9 mouse cellular contexts compared by ENCODE assay signal in the genomic region with DNA sequence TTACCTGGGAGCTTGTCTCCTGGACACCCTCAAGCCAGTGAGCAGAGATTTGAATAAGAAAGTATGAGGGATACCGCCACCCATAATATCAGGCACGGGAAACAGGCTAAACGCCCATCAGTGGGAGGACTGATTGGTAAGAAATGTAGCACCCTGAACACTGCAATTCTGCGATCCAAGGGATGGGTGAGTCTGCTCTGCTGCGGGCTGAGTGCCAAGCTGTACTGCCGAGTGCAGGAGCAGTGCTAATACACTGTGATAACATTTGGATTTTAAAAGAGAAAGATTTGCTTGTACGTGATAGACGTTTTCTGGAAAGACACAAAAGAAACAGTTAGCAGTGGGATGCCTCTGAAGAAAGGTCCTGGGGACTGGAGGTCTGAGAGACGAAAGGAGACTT. TPM values are rescaled to one million over a fixed set of nuclear protein-coding genes. Genes with fewer than 3 reads are reported as not detected.
DNase-seq lines count a peak whose midpoint lies in the region; ATAC-seq and TF ChIP-seq lines count a peak whose summit lies in the region.
"Had no signal": no experiment of that assay in that cellular context is flagged by ENCODE, and none has a peak within 500 bp of the region (broad histone marks: within the 10 kb centered on the region; RNA-seq: fewer than 3 reads in every experiment).

No protein-coding gene starts in this region.

- 0 out of 2 replicates have a peak overlapping the region, but pooled peaks have one; percentile 25 for H3K9ac ChIP-seq in forebrain, embryonic 14.5 days (ENCODE audit: low read length)
- H3K9ac ChIP-seq in hindbrain, embryonic 13.5 days: no peak overlapping the region
- H3K9ac ChIP-seq: liver, embryonic 13.5 days had no signal

- H3K4me3 ChIP-seq in forebrain, embryonic 14.5 days (ENCODE audit: low read depth, low read length): no peak overlapping the region
- H3K4me3 ChIP-seq in forebrain, embryonic 10.5 days: no peak overlapping the region
- H3K4me3 ChIP-seq in hindbrain, embryonic 13.5 days: no peak overlapping the region
- H3K4me3 ChIP-seq: liver, embryonic 13.5 days had no signal

- no peak for TF ChIP-seq POLR2A in brain, embryonic 14.5 days (IDR thresholded peaks at IDR 0.05; ENCODE audit: borderline replicate concordance, extremely low read depth, insufficient read depth, insufficient read length, poor library complexity, severe bottlenecking)

- DNase-seq in forebrain, embryonic 14.5 days (ENCODE audit: low spot score): peak; percentile 66
- no peak for DNase-seq in forebrain, embryonic 10.5 days (ENCODE audit: extremely low spot score, low spot score)
- peak; percentile 69 to 71 for DNase-seq in left cerebral cortex, postnatal 14 days (ENCODE audit: low spot score in 2 of 2)
- no peak for DNase-seq in left cerebral cortex, adult 8-10 months (ENCODE audit: low spot score in 2 of 2)
- DNase-seq in brain, embryonic 14.5 days (ENCODE audit: low read depth): peak; percentile 67
- peak; percentile 36 for DNase-seq in lung, postnatal 36 days
- DNase-seq: liver, embryonic 13.5 days had no signal

- H3K4me1 ChIP-seq in forebrain, embryonic 14.5 days (ENCODE audit: control insufficient read depth, insufficient read depth, low read length): peaks cover 4% of the 10 kb centered on the region; the same call in 1 of the 2 replicates
- H3K4me1 ChIP-seq in forebrain, embryonic 10.5 days: peaks cover 34% of the 10 kb centered on the region
- H3K4me1 ChIP-seq in hindbrain, embryonic 13.5 days (replicated peaks): peaks cover 9% of the 10 kb centered on the region

- WGBS in forebrain, embryonic 14.5 days: 25% methylated on average over 9 of the region's 9 CpGs
- 51% methylated on average over 9 of the region's 9 CpGs for WGBS in forebrain, embryonic 10.5 days
- WGBS in hindbrain, embryonic 13.5 days: 43% methylated on average over 9 of the region's 9 CpGs

- intact Hi-C loops in left cerebral cortex, postnatal 14 days (cut with DNase I): no loop called here

- no peaks in the 10 kb centered on the region for H3K27me3 ChIP-seq in forebrain, embryonic 14.5 days (replicated peaks; ENCODE audit: control insufficient read depth, insufficient read depth, low read length)
- peaks cover 17% of the 10 kb centered on the region for H3K27me3 ChIP-seq in forebrain, embryonic 10.5 days (ENCODE audit: poor library complexity, severe bottlenecking)
- 0 out of 2 replicates have a peak, but pooled peaks cover 3% of the 10 kb centered on the region for H3K27me3 ChIP-seq in hindbrain, embryonic 13.5 days

- H3K4me2 ChIP-seq in forebrain, embryonic 14.5 days (ENCODE audit: low read length): no peak overlapping the region
- no peak overlapping the region for H3K4me2 ChIP-seq in hindbrain, embryonic 13.5 days
- H3K4me2 ChIP-seq: liver, embryonic 13.5 days had no signal

- TF ChIP-seq CTCF in brain, embryonic 14.5 days (IDR thresholded peaks at IDR 0.05; ENCODE audit: borderline replicate concordance, extremely low read depth, insufficient read depth, insufficient read length): no peak

- H3K36me3 ChIP-seq in forebrain, embryonic 14.5 days (ENCODE audit: control insufficient read depth, insufficient read depth, low read length): no peaks in the 10 kb centered on the region
- H3K36me3 ChIP-seq in forebrain, embryonic 10.5 days (replicated peaks): no peaks in the 10 kb centered on the region
- no peaks in the 10 kb centered on the region for H3K36me3 ChIP-seq in hindbrain, embryonic 13.5 days
- H3K36me3 ChIP-seq: liver, embryonic 13.5 days had no signal

- no peak overlapping the region for H3K27ac ChIP-seq in forebrain, embryonic 14.5 days (ENCODE audit: low read depth, low read length)
- H3K27ac ChIP-seq in forebrain, embryonic 10.5 days: no peak overlapping the region
- no peak overlapping the region for H3K27ac ChIP-seq in hindbrain, embryonic 13.5 days
- H3K27ac ChIP-seq: liver, embryonic 13.5 days had no signal

- H3K9me3 ChIP-seq in forebrain, embryonic 14.5 days (replicated peaks; ENCODE audit: control insufficient read depth, low read length): no peaks in the 10 kb centered on the region
- no peaks in the 10 kb centered on the region for H3K9me3 ChIP-seq in forebrain, embryonic 10.5 days
- H3K9me3 ChIP-seq in hindbrain, embryonic 13.5 days: no peaks in the 10 kb centered on the region
- H3K9me3 ChIP-seq: liver, embryonic 13.5 days had no signal

- ATAC-seq in forebrain, embryonic 14.5 days: no peak
- ATAC-seq in hindbrain, embryonic 13.5 days (ENCODE audit: low FRiP score): no peak
- no peak for ATAC-seq in megakaryocyte, adult 5-6 weeks (ENCODE audit: poor library complexity, severe bottlenecking)

RNA-seq across cellular contexts. Expression of a gene that starts 26.5 kb away (rescaled TPM):
- 5.0 and 7.4 TPM in 2 replicates for polyA plus RNA-seq in forebrain, embryonic 14.5 days (2014; fragmentation: Nextera tagmentation; extraction: Ambion mirVana)
- polyA plus RNA-seq in forebrain, embryonic 10.5 days (2016; fragmentation: Nextera tagmentation; extraction: Ambion mirVana): 1.1 and 1.3 TPM in 2 replicates
- 10 to 100 TPM; 59.5 to 65.9 TPM for total RNA-seq in left cerebral cortex, postnatal 14 days (2021)
- total RNA-seq in left cerebral cortex, adult 8-10 months (2022): 10 to 100 TPM; 67.2 to 72.6 (median 67.9) TPM
- 6.6 and 12.1 TPM in 2 replicates for polyA plus RNA-seq in brain, embryonic 14.5 days (2012; rRNA removed)
- 6.2 and 8.0 TPM in 2 replicates for polyA plus RNA-seq in hindbrain, embryonic 13.5 days (2015; fragmentation: Nextera tagmentation; extraction: Ambion mirVana)
- 1.2 and 1.3 TPM in 2 replicates for total RNA-seq in megakaryocyte, adult 5-6 weeks (2015)
- total RNA-seq in megakaryocyte, adult 5-6 weeks (2017): 0.08 and 0.81 TPM in 2 replicates

RNA-seq across cellular contexts. Expression of a gene that starts 29.1 kb away (rescaled TPM):
- polyA plus RNA-seq in forebrain, embryonic 14.5 days (2014; fragmentation: Nextera tagmentation; extraction: Ambion mirVana): 15.9 and 17.6 TPM in 2 replicates
- 29.5 TPM in 2 replicates for polyA plus RNA-seq in forebrain, embryonic 10.5 days (2016; fragmentation: Nextera tagmentation; extraction: Ambion mirVana)
- total RNA-seq in left cerebral cortex, postnatal 14 days (2021): 10 to 100 TPM; 22.0 to 23.7 TPM
- 10 to 100 TPM; 22.7 to 28.7 (median 27.0) TPM for total RNA-seq in left cerebral cortex, adult 8-10 months (2022)
- polyA plus RNA-seq in brain, embryonic 14.5 days (2012; rRNA removed): 19.3 and 23.9 TPM in 2 replicates
- polyA plus RNA-seq in hindbrain, embryonic 13.5 days (2015; fragmentation: Nextera tagmentation; extraction: Ambion mirVana): 14.4 and 15.5 TPM in 2 replicates
- total RNA-seq in megakaryocyte, adult 5-6 weeks (2015): 0.52 and 1.3 TPM in 2 replicates
- total RNA-seq in megakaryocyte, adult 5-6 weeks (2017): 1.8 and 2.0 TPM in 2 replicates

RNA-seq across cellular contexts. Expression of a gene that starts 41.5 kb away (rescaled TPM):
- polyA plus RNA-seq in forebrain, embryonic 14.5 days (2014; fragmentation: Nextera tagmentation; extraction: Ambion mirVana): 24.3 and 24.6 TPM in 2 replicates
- 33.6 and 34.0 TPM in 2 replicates for polyA plus RNA-seq in forebrain, embryonic 10.5 days (2016; fragmentation: Nextera tagmentation; extraction: Ambion mirVana)
- 10 to 100 TPM; 10.0 to 10.2 TPM for total RNA-seq in left cerebral cortex, postnatal 14 days (2021)
- 10 to 100 TPM; 12.8 to 13.5 (median 13.2) TPM for total RNA-seq in left cerebral cortex, adult 8-10 months (2022)
- 20.0 and 23.8 TPM in 2 replicates for polyA plus RNA-seq in brain, embryonic 14.5 days (2012; rRNA removed)
- 17.0 and 18.2 TPM in 2 replicates for polyA plus RNA-seq in hindbrain, embryonic 13.5 days (2015; fragmentation: Nextera tagmentation; extraction: Ambion mirVana)
- 11.5 and 17.2 TPM in 2 replicates for total RNA-seq in megakaryocyte, adult 5-6 weeks (2015)
- total RNA-seq in megakaryocyte, adult 5-6 weeks (2017): 7.8 and 11.0 TPM in 2 replicates

RNA-seq across cellular contexts. Expression of a gene that starts 50.8 kb away (rescaled TPM):
- 1.3 and 2.0 TPM in 2 replicates for polyA plus RNA-seq in forebrain, embryonic 14.5 days (2014; fragmentation: Nextera tagmentation; extraction: Ambion mirVana)
- 0.12 and 0.21 TPM in 2 replicates for polyA plus RNA-seq in forebrain, embryonic 10.5 days (2016; fragmentation: Nextera tagmentation; extraction: Ambion mirVana)
- 1 to 10 TPM; 5.0 to 5.2 TPM for total RNA-seq in left cerebral cortex, postnatal 14 days (2021)
- 1 to 10 TPM; 3.2 to 3.7 (median 3.4) TPM for total RNA-seq in left cerebral cortex, adult 8-10 months (2022)
- polyA plus RNA-seq in brain, embryonic 14.5 days (2012; rRNA removed): 8.3 and 11.7 TPM in 2 replicates
- 3.4 TPM in 2 replicates for polyA plus RNA-seq in hindbrain, embryonic 13.5 days (2015; fragmentation: Nextera tagmentation; extraction: Ambion mirVana)
- 0.14 TPM in 1 of 2 replicates, not detected in the other for total RNA-seq in megakaryocyte, adult 5-6 weeks (2015)
- 0.04 and 0.07 TPM in 2 replicates for total RNA-seq in megakaryocyte, adult 5-6 weeks (2017)

Comparison
In these comparisons a context has a peak if more than half of its experiments do, and no peak if none do; other contexts are left out.
1. DNase-seq: peak in forebrain, embryonic 14.5 days (single experiment), left cerebral cortex, postnatal 14 days (2 of 2), brain, embryonic 14.5 days (single experiment) and lung, postnatal 36 days (single experiment); none in forebrain, embryonic 10.5 days (single experiment) and left cerebral cortex, adult 8-10 months (0 of 2).